Comparison of ENCODE assay signal across 11 mouse cellular contexts in genomic region chr17:47089769-47090168, GRCm38 (mm10).
DNase-seq lines count a peak whose midpoint lies in the region; ATAC-seq and TF ChIP-seq lines count a peak whose summit lies in the region.
"Had no signal": no experiment of that assay in that cellular context is flagged by ENCODE, and none has a peak within 500 bp of the region (broad histone marks: within the 10 kb centered on the region; RNA-seq: fewer than 3 reads in every experiment).

No protein-coding gene starts in this region.

- 80% methylated on average over 3 of the region's 3 CpGs for WGBS in limb, embryonic 10.5 days
- 85% methylated on average over 3 of the region's 3 CpGs for WGBS in forebrain, embryonic 16.5 days

- H3K36me3 ChIP-seq in limb, embryonic 10.5 days, result no peaks in the 10 kb centered on the region
- H3K36me3 ChIP-seq in forebrain, embryonic 16.5 days (ENCODE audit: control insufficient read depth, insufficient read depth), result no peaks in the 10 kb centered on the region
- H3K36me3 ChIP-seq: limb, embryonic 15.5 days had no signal

- intact Hi-C loops in left cerebral cortex, adult 2 months (cut with DNase I), result loop anchor here (5.0 kb wide), 1 partner anchor 42 kb away; no protein-coding TSS in a partner anchor
- intact Hi-C loops in left cerebral cortex, postnatal 10 days (cut with DNase I), result no loop called here

- DNase-seq in adrenal gland, postnatal 25 days, result peak; percentile 21
- DNase-seq in adrenal gland, adult 8-10 months, result no peak
- no peak for DNase-seq in left cerebral cortex, adult 2 months (ENCODE audit: extremely low spot score in 1 of 2, low spot score in 2 of 2)
- no peak for DNase-seq in left cerebral cortex, postnatal 10 days (ENCODE audit: extremely low spot score in 1 of 2, low spot score in 2 of 2)
- peak; percentile 29 for DNase-seq in limb, embryonic 10.5 days (ENCODE audit: low spot score)
- DNase-seq in testis, postnatal 10 days (ENCODE audit: low spot score), result peak; percentile 62
- no peak for DNase-seq in layer of hippocampus, postnatal 10 days (ENCODE audit: low spot score in 2 of 2)
- DNase-seq: adrenal gland, adult 2 months had no signal

- ATAC-seq in forebrain, embryonic 16.5 days, result no peak
- ATAC-seq: inflammation-experienced regulatory T-cells, adult 6 months had no signal

- H3K9me3 ChIP-seq in limb, embryonic 10.5 days (replicated peaks), result 0 out of 2 replicates have a peak, but pooled peaks cover 2% of the 10 kb centered on the region
- peaks cover 8% of the 10 kb centered on the region for H3K9me3 ChIP-seq in forebrain, embryonic 16.5 days (ENCODE audit: control insufficient read depth, low read length)
- H3K9me3 ChIP-seq: limb, embryonic 15.5 days had no signal

- TF ChIP-seq CTCF in left cerebral cortex, adult 2 months (IDR thresholded peaks at IDR 0.05), result peak; percentile 47

- no peak overlapping the region for H3K9ac ChIP-seq in forebrain, embryonic 16.5 days (replicated peaks; ENCODE audit: low read depth, low read length)
- H3K9ac ChIP-seq: limb, embryonic 15.5 days had no signal

- H3K27ac ChIP-seq in left cerebral cortex, adult 2 months, result no peak overlapping the region
- H3K27ac ChIP-seq in limb, embryonic 10.5 days, result no peak overlapping the region
- no peak overlapping the region for H3K27ac ChIP-seq in forebrain, embryonic 16.5 days (ENCODE audit: low read length)
- H3K27ac ChIP-seq: limb, embryonic 15.5 days had no signal

- no peaks in the 10 kb centered on the region for H3K27me3 ChIP-seq in limb, embryonic 10.5 days (ENCODE audit: low read depth, poor library complexity, severe bottlenecking)
- H3K27me3 ChIP-seq in forebrain, embryonic 16.5 days (replicated peaks; ENCODE audit: control insufficient read depth, insufficient read depth, low read length), result no peaks in the 10 kb centered on the region
- H3K27me3 ChIP-seq: limb, embryonic 15.5 days had no signal

- H3K4me3 ChIP-seq in left cerebral cortex, adult 2 months, result no peak overlapping the region
- H3K4me3 ChIP-seq in limb, embryonic 10.5 days, result no peak overlapping the region
- H3K4me3 ChIP-seq in forebrain, embryonic 16.5 days (replicated peaks; ENCODE audit: low read length), result no peak overlapping the region
- H3K4me3 ChIP-seq: limb, embryonic 15.5 days had no signal

- no peak overlapping the region for H3K4me2 ChIP-seq in forebrain, embryonic 16.5 days (ENCODE audit: low read length)
- H3K4me2 ChIP-seq: limb, embryonic 15.5 days had no signal

- no peaks in the 10 kb centered on the region for H3K4me1 ChIP-seq in limb, embryonic 10.5 days
- H3K4me1 ChIP-seq in forebrain, embryonic 16.5 days (replicated peaks; ENCODE audit: control insufficient read depth, insufficient read depth, low read length), result no peaks in the 10 kb centered on the region
- H3K4me1 ChIP-seq: limb, embryonic 15.5 days had no signal

Comparison
In these comparisons a context has a peak if more than half of its experiments do, and no peak if none do; other contexts are left out.
1. DNase-seq: peak in adrenal gland, postnatal 25 days (single experiment), limb, embryonic 10.5 days (single experiment) and testis, postnatal 10 days (single experiment); none in adrenal gland, adult 8-10 months (single experiment), left cerebral cortex, adult 2 months (0 of 2), left cerebral cortex, postnatal 10 days (0 of 2) and layer of hippocampus, postnatal 10 days (0 of 2).